Mouse (Mus musculus) small intestine, adult 2 months (tissue): Measurements from ENCODE around the gene Mfsd12. TPM values are rescaled to one million over a fixed set of nuclear protein-coding genes. Genes with fewer than 3 reads are reported as not detected.
A peak's percentile ranks its signal among the peaks of the same experiment; 100 is the strongest.

Experiments
- H3K27ac ChIP-seq: fragments of 200-500 bp; 2 replicates; pipeline ENCODE4 v1.5.1; 2012; ENCODE audit warnings: low read depth, low read length, control low read depth, inconsistent platforms; ENCODE audit not compliant: insufficient read depth
- H3K27me3 ChIP-seq: fragments of 200-500 bp; 2 replicates; pipeline ENCODE4 v1.6.1; 2012; ENCODE audit warnings: mild to moderate bottlenecking, moderate library complexity, low read length, inconsistent platforms; ENCODE audit not compliant: control insufficient read depth, insufficient read depth
- H3K36me3 ChIP-seq: fragments of 200-500 bp; 2 replicates; pipeline ENCODE4 v1.6.1; 2012; ENCODE audit warnings: mild to moderate bottlenecking, low read length, control low read depth, inconsistent platforms; ENCODE audit not compliant: control insufficient read depth, insufficient read depth
- H3K4me1 ChIP-seq: fragments of 200-500 bp; 2 replicates; pipeline ENCODE4 v1.6.1; 2012; ENCODE audit warnings: low read length, inconsistent platforms, mixed read lengths; ENCODE audit not compliant: control insufficient read depth, insufficient read depth, insufficient read length
- H3K4me3 ChIP-seq: fragments of 200-500 bp; 2 replicates; pipeline ENCODE4 v1.5.1; 2012; ENCODE audit warnings: low read depth, mild to moderate bottlenecking, control low read depth, inconsistent platforms, low read length, moderate library complexity
- CTCF ChIP-seq: fragments of 200-500 bp; IDR thresholded peaks from 2 replicates; pipeline ENCODE4 v1.5.1; 2012; ENCODE audit warnings: low read depth, mild to moderate bottlenecking, control low read depth, inconsistent platforms, low read length, moderate library complexity, mixed read lengths; ENCODE audit not compliant: insufficient replicate concordance, insufficient read length; ENCODE audit errors: extremely low read depth
- POLR2A ChIP-seq: fragments of 200-500 bp; IDR thresholded peaks from 2 replicates; pipeline ENCODE4 v1.6.1; 2012; ENCODE audit warnings: low read depth, mild to moderate bottlenecking, control low read depth, inconsistent platforms, low read length, moderate library complexity
- WGBS: fragments of 180-500 bp; shearing (Covaris S2); methylation state at CpG from one replicate; pipeline ENCODE4 v1.1.7; 2018; 5-methylcytosine and 5-hydroxymethylcytosine counted together
- polyA plus RNA-seq: library from polyadenylated mRNA; depleted of rRNA; stranded (reverse); fragments of >200 nt; gene quantifications from 2 replicates; pipeline ENCODE4 v1.2.3, GENCODE M21; 2012

Mfsd12 gene
- polyA plus RNA-seq, 1 experiment, result 22.7 TPM

GRCm38 (mm10) chr10:81403511-81403910 lies 46.2 kb downstream of the Mfsd12 start:
- Histone ChIP-seq H3K27ac (no peak overlapping the region), H3K36me3 (peaks cover 12% of the 10 kb centered on the region), H3K27me3 (no peaks in the 10 kb centered on the region), H3K4me1 (peaks cover 29% of the 10 kb centered on the region), H3K4me3 (no peak overlapping the region)
- 83% methylated on average over 10 of the region's 10 CpGs for WGBS
- TF ChIP-seq CTCF (no peak), POLR2A (no peak)

- H3K27ac ChIP-seq, result no peak overlapping the region
- no peak for TF ChIP-seq POLR2A
- peaks cover 35% of the 10 kb centered on the region for H3K4me1 ChIP-seq
- H3K4me3 ChIP-seq, result no peak overlapping the region
- H3K27me3 ChIP-seq, result no peaks in the 10 kb centered on the region
- peaks cover 12% of the 10 kb centered on the region for H3K36me3 ChIP-seq
- 51% methylated on average over 9 of the region's 9 CpGs for WGBS
Observed at GRCm38 (mm10) chr10:81404082-81404481, 46.8 kb downstream of the Mfsd12 start.

GRCm38 (mm10) chr10:81404720-81405119 lies 47.4 kb downstream of the Mfsd12 start:
- 68% methylated on average over 18 of the region's 18 CpGs for WGBS
- H3K36me3 ChIP-seq, result peaks cover 12% of the 10 kb centered on the region
- H3K4me3 ChIP-seq, result no peak overlapping the region
- peaks cover 39% of the 10 kb centered on the region for H3K4me1 ChIP-seq
- H3K27me3 ChIP-seq, result no peaks in the 10 kb centered on the region
- H3K27ac ChIP-seq, result no peak overlapping the region
- no peak for TF ChIP-seq POLR2A
- TF ChIP-seq CTCF, result no peak

- no peak overlapping the region for H3K4me3 ChIP-seq
- no peak for TF ChIP-seq POLR2A
- peak; percentile 74; the same call in 1 of the 2 replicates for TF ChIP-seq CTCF
- peaks cover 7% of the 10 kb centered on the region; the same call in 1 of the 2 replicates for H3K36me3 ChIP-seq
- H3K27me3 ChIP-seq, result no peaks in the 10 kb centered on the region
- WGBS, result 56% methylated on average over 13 of the region's 13 CpGs
- peaks cover 47% of the 10 kb centered on the region for H3K4me1 ChIP-seq
- H3K27ac ChIP-seq, result no peak overlapping the region
Observed at GRCm38 (mm10) chr10:81405588-81406201, 48.4 kb downstream of the Mfsd12 start.

GRCm38 (mm10) chr10:81406504-81407440 lies 49.5 kb downstream of the Mfsd12 start:
- H3K27ac ChIP-seq, result no peak overlapping the region
- peaks cover 7% of the 10 kb centered on the region; the same call in 1 of the 2 replicates for H3K36me3 ChIP-seq
- peak overlapping the region; percentile 46 for H3K4me3 ChIP-seq
- WGBS, result 77% methylated on average over 24 of the region's 24 CpGs
- no peaks in the 10 kb centered on the region for H3K27me3 ChIP-seq
- TF ChIP-seq POLR2A (no peak), CTCF (no peak)
- H3K4me1 ChIP-seq, result peaks cover 54% of the 10 kb centered on the region

GRCm38 (mm10) chr10:81407539-81408423 lies 50.5 kb downstream of the Mfsd12 start:
- Histone ChIP-seq H3K27me3 (no peaks in the 10 kb centered on the region), H3K27ac (peak overlapping the region; percentile 40; the same call in 1 of the 2 replicates), H3K4me1 (peaks cover 56% of the 10 kb centered on the region), H3K4me3 (peak overlapping the region; percentile 46), H3K36me3 (peaks cover 7% of the 10 kb centered on the region; the same call in 1 of the 2 replicates)
- 45% methylated on average over 31 of the region's 31 CpGs for WGBS
- TF ChIP-seq CTCF (no peak), POLR2A (no peak)

- WGBS, result 76% methylated on average over 13 of the region's 13 CpGs
- Histone ChIP-seq H3K4me3 (no peak overlapping the region), H3K36me3 (peaks cover 7% of the 10 kb centered on the region; the same call in 1 of the 2 replicates), H3K27ac (peak overlapping the region; percentile 40), H3K4me1 (peaks cover 61% of the 10 kb centered on the region), H3K27me3 (no peaks in the 10 kb centered on the region)
- TF ChIP-seq CTCF (no peak), POLR2A (no peak)
Observed at GRCm38 (mm10) chr10:81408424-81408729, 51.1 kb downstream of the Mfsd12 start.
